Mouse (Mus musculus): ENCODE results near the gene Slc16a9. TPM values are rescaled to one million over a fixed set of nuclear protein-coding genes. Genes with fewer than 3 reads are reported as not detected.

The Slc16a9 gene
- polyA plus RNA-seq, 1 experiment from 2014 or later, result 2.4 TPM

DNA sequence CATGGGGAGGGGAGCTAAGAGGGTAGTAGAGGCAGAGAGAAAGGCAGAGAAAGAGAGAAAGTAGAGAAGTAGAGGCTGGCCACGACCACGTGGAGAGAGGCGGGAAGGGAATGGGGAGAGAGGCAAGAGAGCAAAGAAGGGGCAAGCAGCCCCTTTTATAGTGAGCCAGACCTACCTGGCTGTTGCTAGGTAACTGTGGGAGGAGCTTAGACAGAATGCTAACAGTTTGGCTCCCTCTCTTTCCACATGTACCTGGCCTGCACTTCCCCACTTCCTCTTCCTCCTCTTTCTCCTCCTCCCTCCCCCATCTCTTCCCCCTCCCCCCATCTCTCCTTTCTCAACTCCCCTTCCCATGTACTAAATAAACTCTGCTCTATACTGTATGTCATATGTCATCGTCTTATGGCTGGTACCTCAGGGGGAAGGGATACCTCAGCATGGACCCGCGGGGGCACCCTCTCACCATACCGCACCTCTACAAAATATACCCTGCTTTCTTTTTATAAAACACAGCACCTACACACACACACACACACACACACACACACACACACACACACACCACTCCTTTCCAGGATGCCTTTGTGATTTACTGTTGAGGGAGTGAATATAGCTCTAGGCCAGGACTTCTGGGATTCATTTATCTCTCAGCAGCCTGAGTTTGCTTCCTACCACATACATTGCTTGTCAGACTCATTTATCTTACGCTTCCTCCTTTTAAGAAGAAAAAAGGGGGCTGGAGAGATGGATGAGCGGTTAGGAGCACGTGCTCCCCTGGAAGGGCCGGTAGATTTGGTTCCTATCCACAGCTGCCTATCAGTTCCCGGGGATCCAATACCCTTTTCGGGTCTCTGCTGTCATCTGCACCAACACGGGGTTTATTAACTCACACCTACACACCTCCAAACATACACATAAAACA is 43.8 kb downstream of the Slc16a9 start:
- Histone ChIP-seq H3K4me3 (no peak overlapping the region), H3K27me3 (no peaks in the 10 kb centered on the region), H3K9me3 (no peaks in the 10 kb centered on the region), H3K9ac (no peak overlapping the region), H3K27ac (no peak overlapping the region), H3K4me2 (no peak overlapping the region), H3K36me3 (no peaks in the 10 kb centered on the region), H3K4me1 (peaks cover 11% of the 10 kb centered on the region; the same call in 1 of the 2 replicates)
- WGBS, result 56% methylated on average over 14 of the region's 14 CpGs
- ATAC-seq (ENCODE audit: insufficient number of reproducible peaks, low FRiP score, low TSS enrichment, low read depth), result no peak

DNA sequence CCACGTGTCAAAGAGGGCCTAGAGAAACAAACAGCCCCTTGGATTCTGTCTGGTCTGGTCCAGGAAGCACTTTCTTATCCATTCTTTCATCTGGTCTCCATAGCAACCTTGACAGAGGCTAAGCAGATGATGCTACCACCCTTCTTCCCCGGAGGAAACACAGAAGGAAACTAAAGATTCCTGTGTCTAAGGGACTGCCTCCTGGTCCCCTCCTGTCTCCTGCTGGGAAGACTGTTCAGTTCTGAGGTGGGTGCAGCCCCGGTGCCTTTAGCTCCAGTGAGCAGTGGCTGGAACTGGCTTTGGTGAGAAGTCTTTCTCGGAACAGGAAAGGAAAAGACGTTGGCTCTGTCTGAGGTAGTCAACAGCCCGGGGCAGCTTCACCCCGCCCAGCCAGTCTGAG is 47.1 kb downstream of the Slc16a9 start:
- Histone ChIP-seq H3K4me3 (no peak overlapping the region), H3K27ac (no peak overlapping the region), H3K9me3 (no peaks in the 10 kb centered on the region), H3K27me3 (no peaks in the 10 kb centered on the region), H3K4me2 (no peak overlapping the region), H3K9ac (no peak overlapping the region), H3K36me3 (no peaks in the 10 kb centered on the region), H3K4me1 (peaks cover 15% of the 10 kb centered on the region; the same call in 1 of the 2 replicates)
- WGBS, result 25% methylated on average over 7 of the region's 7 CpGs
- ATAC-seq (ENCODE audit: insufficient number of reproducible peaks, low FRiP score, low TSS enrichment, low read depth), result no peak

DNA sequence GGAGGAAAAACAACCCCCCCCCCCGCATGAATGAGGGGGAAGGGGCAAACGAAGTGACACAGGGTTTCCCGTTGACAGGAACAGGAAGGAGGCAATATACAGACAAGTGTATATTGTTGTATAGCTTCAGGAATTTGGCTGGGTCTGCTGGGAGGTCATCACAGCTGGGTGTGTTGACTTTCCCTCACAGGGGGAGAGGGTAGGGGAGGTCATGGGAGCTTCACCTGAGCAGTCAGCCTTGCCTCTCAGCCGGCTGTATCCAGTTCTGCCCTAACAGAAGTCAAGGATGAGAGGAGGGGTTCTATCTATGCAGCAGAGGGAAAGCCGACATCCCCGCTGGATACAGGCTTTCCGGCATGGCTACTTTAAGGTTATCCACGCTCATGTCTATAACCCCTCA is 49.2 kb downstream of the Slc16a9 start:
- Histone ChIP-seq H3K36me3 (no peaks in the 10 kb centered on the region), H3K9me3 (no peaks in the 10 kb centered on the region), H3K4me3 (no peak overlapping the region), H3K27me3 (0 out of 2 replicates have a peak, but pooled peaks cover 2% of the 10 kb centered on the region), H3K4me2 (no peak overlapping the region), H3K27ac (no peak overlapping the region), H3K4me1 (peaks cover 5% of the 10 kb centered on the region; the same call in 1 of the 2 replicates), H3K9ac (no peak overlapping the region)
- WGBS, result 56% methylated on average over 8 of the region's 8 CpGs
- ATAC-seq (ENCODE audit: insufficient number of reproducible peaks, low FRiP score, low TSS enrichment, low read depth), result no peak

DNA sequence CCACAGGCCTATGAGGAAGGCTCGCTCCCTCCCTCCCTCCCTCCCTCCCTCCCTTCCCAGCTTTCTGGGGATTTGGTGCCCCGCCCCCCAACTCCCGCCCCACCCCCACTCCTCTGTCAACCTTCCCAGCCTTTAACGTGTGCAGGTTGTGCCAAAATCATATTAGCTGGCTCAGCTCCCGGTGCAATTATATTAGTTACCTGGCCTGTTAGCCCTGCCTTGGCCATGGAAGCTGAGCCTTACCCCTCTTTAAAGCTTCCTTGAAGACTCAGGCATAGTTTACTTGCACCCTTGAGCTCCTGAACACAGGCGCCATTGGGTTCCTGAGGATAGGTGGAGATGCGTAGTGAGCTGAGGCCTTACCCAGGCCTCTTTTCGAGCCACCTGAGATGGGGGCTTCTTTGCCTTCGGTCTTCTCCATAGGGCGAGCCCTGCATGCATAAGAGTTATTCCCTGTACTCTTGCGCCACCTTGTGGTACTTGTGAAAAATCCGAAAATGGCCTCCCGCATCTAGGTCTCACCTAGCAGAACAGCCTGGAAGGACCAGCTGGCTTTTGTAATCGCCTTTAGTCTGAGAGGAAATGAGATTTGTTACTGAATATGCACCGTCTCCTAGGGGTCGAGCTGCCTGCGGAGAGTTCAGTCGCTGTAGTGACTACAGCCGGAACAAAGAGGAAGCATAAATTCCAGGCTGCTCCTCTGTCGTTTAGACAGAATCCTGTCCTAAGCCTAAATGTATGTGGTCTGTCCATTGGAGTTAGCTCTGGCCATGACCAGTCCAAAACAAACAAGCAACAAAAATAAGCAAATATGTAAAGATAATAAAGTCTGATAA is 51.8 kb downstream of the Slc16a9 start:
- H3K4me1 ChIP-seq, result peaks cover 5% of the 10 kb centered on the region; the same call in 1 of the 2 replicates
- no peak overlapping the region for H3K27ac ChIP-seq
- H3K4me3 ChIP-seq, result no peak overlapping the region
- ATAC-seq (ENCODE audit: insufficient number of reproducible peaks, low FRiP score, low TSS enrichment, low read depth), result peak; percentile 66
- no peak overlapping the region for H3K9ac ChIP-seq
- peak overlapping the region; percentile 28; the same call in 1 of the 2 replicates for H3K4me2 ChIP-seq
- WGBS, result 6% methylated on average over 18 of the region's 20 CpGs
- no peaks in the 10 kb centered on the region for H3K36me3 ChIP-seq
- no peaks in the 10 kb centered on the region for H3K9me3 ChIP-seq
- 0 out of 2 replicates have a peak, but pooled peaks cover 2% of the 10 kb centered on the region for H3K27me3 ChIP-seq

DNA sequence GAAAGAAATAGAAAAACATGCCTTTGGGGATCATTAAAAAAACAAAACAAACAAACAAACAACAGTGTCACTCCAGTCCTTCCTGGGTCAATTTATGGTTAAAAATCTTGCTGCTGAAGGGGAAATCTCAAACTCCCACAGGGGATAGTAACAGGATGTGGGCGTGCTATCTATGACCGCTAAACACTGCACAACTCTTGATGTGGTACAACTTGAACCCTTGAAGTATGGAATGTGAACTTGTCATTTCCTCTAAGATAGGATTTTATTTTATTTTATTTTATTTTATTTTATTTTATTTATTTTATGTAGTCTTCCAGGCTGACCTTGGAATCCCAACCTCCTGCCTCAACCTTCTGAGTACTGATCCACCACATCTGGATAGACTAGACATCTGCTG is 54.2 kb downstream of the Slc16a9 start:
- Histone ChIP-seq H3K4me1 (peaks cover 5% of the 10 kb centered on the region; the same call in 1 of the 2 replicates), H3K9ac (no peak overlapping the region), H3K36me3 (no peaks in the 10 kb centered on the region), H3K9me3 (no peaks in the 10 kb centered on the region), H3K4me2 (no peak overlapping the region), H3K4me3 (no peak overlapping the region), H3K27ac (no peak overlapping the region), H3K27me3 (0 out of 2 replicates have a peak, but pooled peaks cover 2% of the 10 kb centered on the region)
- no peak for ATAC-seq (ENCODE audit: insufficient number of reproducible peaks, low FRiP score, low TSS enrichment, low read depth)
- 81% methylated on average over 2 of the region's 2 CpGs for WGBS

DNA sequence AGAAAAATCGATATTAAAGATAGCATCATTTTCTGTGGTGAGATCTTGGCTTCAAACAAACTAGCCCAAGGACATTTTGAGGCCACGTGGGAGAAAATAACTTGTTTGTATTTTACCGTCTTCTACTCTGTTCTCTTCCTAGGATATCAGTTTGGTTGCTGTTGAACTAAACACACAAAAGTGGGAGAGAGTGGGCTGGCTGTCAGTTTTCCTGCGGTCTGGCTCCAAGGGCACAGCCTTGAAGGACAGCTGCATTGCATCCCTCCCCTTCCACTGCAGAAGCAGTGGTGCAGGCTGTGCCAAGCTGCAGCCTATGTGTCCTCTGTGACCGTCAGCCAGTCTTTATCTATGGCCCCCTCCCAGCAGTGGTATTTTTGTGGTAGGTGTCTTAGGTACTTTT is 54.8 kb downstream of the Slc16a9 start:
- H3K4me3 ChIP-seq, result no peak overlapping the region
- H3K9ac ChIP-seq, result no peak overlapping the region
- no peaks in the 10 kb centered on the region for H3K36me3 ChIP-seq
- peaks cover 5% of the 10 kb centered on the region; the same call in 1 of the 2 replicates for H3K4me1 ChIP-seq
- no peak overlapping the region for H3K27ac ChIP-seq
- ATAC-seq (ENCODE audit: insufficient number of reproducible peaks, low FRiP score, low TSS enrichment, low read depth), result no peak
- H3K4me2 ChIP-seq, result no peak overlapping the region
- H3K27me3 ChIP-seq, result 0 out of 2 replicates have a peak, but pooled peaks cover 2% of the 10 kb centered on the region
- 56% methylated on average over 5 of the region's 5 CpGs for WGBS
- H3K9me3 ChIP-seq, result no peaks in the 10 kb centered on the region

DNA sequence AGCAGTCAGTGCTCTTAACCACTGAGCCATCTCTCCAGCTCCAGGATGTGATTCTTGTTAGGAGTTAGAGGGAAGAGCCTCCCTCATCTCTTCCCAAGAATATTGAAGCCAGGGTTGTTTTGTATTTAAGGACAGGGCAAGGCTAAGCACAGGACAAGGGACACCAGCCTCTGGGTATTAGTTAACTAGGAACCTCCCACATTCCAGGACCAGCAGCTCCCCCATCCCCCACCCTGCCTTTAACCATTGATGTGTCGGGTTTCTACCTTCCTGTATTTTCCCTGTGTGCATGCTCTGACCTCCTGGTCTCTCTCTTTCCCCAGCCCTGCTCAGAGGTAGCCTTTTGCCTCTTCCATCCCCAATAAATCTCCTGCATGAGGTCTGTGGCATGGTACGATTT is 56.3 kb downstream of the Slc16a9 start:
- 0 out of 2 replicates have a peak, but pooled peaks cover 2% of the 10 kb centered on the region for H3K27me3 ChIP-seq
- no peak overlapping the region for H3K4me2 ChIP-seq
- peaks cover 5% of the 10 kb centered on the region; the same call in 1 of the 2 replicates for H3K4me1 ChIP-seq
- H3K36me3 ChIP-seq, result no peaks in the 10 kb centered on the region
- no peak for ATAC-seq (ENCODE audit: insufficient number of reproducible peaks, low FRiP score, low TSS enrichment, low read depth)
- 26% methylated on average over 2 of the region's 2 CpGs for WGBS
- no peak overlapping the region for H3K4me3 ChIP-seq
- H3K9ac ChIP-seq, result no peak overlapping the region
- no peaks in the 10 kb centered on the region for H3K9me3 ChIP-seq
- H3K27ac ChIP-seq, result no peak overlapping the region

DNA sequence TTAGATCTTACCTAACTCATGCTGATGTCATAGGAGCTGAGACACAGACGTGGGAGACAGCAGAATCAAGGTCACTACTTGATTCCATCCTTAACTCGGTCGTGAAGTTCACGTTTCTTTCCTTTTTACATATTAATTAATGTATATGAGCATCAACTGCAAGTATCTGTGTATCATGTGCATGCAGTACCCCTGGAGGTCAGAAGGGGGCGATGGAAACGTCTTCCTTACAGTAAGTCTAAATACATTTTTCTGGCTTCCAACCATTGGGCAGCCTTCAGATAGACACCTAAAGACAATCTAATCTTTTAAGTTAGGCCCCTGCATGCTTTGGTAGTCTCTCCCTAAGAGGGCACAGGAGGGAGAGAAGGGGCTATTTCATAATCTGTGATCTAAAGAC is 58.3 kb downstream of the Slc16a9 start:
- no peak for ATAC-seq (ENCODE audit: insufficient number of reproducible peaks, low FRiP score, low TSS enrichment, low read depth)
- no peak overlapping the region for H3K27ac ChIP-seq
- no peaks in the 10 kb centered on the region for H3K27me3 ChIP-seq
- no peak overlapping the region for H3K4me3 ChIP-seq
- H3K36me3 ChIP-seq, result no peaks in the 10 kb centered on the region
- WGBS, result 88% methylated on average over 6 of the region's 6 CpGs
- no peaks in the 10 kb centered on the region for H3K4me1 ChIP-seq
- no peak overlapping the region for H3K4me2 ChIP-seq
- no peak overlapping the region for H3K9ac ChIP-seq
- no peaks in the 10 kb centered on the region for H3K9me3 ChIP-seq

DNA sequence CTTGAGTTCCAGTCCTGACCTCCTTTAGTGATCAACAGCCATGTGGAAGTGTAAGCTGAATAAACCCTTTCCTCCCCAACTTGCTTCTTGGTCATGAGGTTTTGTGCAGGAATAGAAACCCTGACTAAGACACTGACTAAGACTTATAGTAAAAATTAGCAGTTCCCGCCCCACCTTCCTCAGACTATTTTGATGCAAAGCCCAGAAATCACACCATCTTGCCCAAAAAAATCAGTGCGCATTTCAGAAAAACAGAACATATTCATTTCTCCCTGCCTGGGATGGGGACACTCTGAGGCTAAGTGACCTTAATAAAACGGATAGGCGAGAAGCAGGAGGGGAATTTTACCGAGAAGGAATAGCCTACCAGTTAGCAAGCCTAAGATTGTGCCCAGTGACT is 60.8 kb downstream of the Slc16a9 start:
- no peaks in the 10 kb centered on the region for H3K36me3 ChIP-seq
- WGBS, result 73% methylated on average over 5 of the region's 5 CpGs
- H3K4me3 ChIP-seq, result no peak overlapping the region
- no peaks in the 10 kb centered on the region for H3K9me3 ChIP-seq
- ATAC-seq (ENCODE audit: insufficient number of reproducible peaks, low FRiP score, low TSS enrichment, low read depth), result no peak
- no peak overlapping the region for H3K27ac ChIP-seq
- H3K4me1 ChIP-seq, result no peaks in the 10 kb centered on the region; the same call in 1 of the 2 replicates
- no peaks in the 10 kb centered on the region for H3K27me3 ChIP-seq
- H3K9ac ChIP-seq, result no peak overlapping the region
- H3K4me2 ChIP-seq, result no peak overlapping the region

DNA sequence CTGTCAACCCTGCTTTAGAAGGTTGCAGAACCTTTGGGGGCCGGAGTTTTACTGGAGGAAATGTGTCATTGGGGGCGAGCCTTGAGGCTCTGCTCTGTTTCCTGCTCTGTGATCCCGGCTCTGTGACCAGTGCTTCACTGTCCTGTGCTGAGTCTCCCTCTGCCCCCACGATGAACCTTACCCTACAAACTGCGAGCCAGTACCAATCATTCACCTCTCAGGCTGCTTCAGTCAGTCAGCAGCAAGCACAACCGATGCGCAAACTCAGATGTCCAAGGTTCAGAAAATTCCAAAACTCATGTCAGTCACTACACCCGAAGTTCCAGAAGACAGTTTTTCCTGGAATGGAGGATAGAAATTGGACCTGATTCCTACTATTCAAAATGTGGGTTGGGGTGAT is 64.5 kb downstream of the Slc16a9 start:
- ATAC-seq (ENCODE audit: insufficient number of reproducible peaks, low FRiP score, low TSS enrichment, low read depth), result no peak
- H3K4me1 ChIP-seq, result no peaks in the 10 kb centered on the region; the same call in 1 of the 2 replicates
- H3K9ac ChIP-seq, result no peak overlapping the region
- H3K9me3 ChIP-seq, result no peaks in the 10 kb centered on the region
- no peaks in the 10 kb centered on the region for H3K36me3 ChIP-seq
- H3K4me3 ChIP-seq, result no peak overlapping the region
- H3K27me3 ChIP-seq, result no peaks in the 10 kb centered on the region
- WGBS, result 87% methylated on average over 8 of the region's 8 CpGs
- no peak overlapping the region for H3K4me2 ChIP-seq
- H3K27ac ChIP-seq, result no peak overlapping the region

DNA sequence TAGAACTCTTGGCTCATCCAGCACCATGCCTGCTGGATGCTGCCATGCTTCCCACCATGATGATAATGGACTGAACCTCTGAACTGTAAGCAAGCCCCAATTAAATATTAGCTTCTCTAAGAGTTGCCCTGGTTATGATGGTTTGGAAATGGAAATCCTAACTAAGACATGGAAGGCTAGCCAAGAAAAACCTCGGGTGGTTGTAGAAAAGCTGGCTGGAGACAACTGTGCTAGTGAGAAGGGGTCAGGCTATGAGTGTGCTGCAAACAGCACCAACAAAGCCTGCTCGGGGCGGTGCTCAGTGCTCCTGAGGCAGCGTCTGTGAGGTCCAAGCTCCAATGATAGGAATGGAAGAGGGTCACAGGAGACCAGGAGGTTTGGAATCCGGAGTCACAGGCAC is 65.7 kb downstream of the Slc16a9 start:
- H3K27ac ChIP-seq, result no peak overlapping the region
- no peak overlapping the region for H3K4me3 ChIP-seq
- H3K9ac ChIP-seq, result no peak overlapping the region
- H3K9me3 ChIP-seq, result no peaks in the 10 kb centered on the region
- H3K4me1 ChIP-seq, result no peaks in the 10 kb centered on the region; the same call in 1 of the 2 replicates
- WGBS, result 75% methylated on average over 5 of the region's 5 CpGs
- no peak overlapping the region for H3K4me2 ChIP-seq
- no peak for ATAC-seq (ENCODE audit: insufficient number of reproducible peaks, low FRiP score, low TSS enrichment, low read depth)
- H3K27me3 ChIP-seq, result no peaks in the 10 kb centered on the region
- H3K36me3 ChIP-seq, result no peaks in the 10 kb centered on the region

DNA sequence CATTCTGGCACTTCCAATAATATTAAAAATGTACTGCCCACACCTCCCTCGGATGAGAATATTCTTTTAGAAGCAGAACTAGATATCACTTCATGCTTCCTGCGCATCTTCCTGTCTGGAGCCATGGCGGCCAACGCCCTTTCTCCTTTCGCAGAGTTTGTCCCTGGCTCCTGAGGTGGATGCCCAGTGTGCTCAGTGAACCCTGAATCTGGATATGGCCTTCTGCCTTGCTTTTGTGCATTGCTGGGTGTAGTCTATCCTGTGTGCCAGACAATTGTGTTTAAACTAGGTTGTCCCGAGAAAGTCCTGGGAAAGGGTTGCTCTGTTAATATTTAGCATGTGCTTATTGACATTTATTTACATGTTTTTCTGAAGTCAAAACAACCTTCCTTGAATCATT is 71.0 kb downstream of the Slc16a9 start:
- no peaks in the 10 kb centered on the region for H3K36me3 ChIP-seq
- no peaks in the 10 kb centered on the region for H3K9me3 ChIP-seq
- no peak overlapping the region for H3K27ac ChIP-seq
- no peaks in the 10 kb centered on the region for H3K27me3 ChIP-seq
- H3K4me3 ChIP-seq, result no peak overlapping the region
- no peak for ATAC-seq (ENCODE audit: insufficient number of reproducible peaks, low FRiP score, low TSS enrichment, low read depth)
- 84% methylated on average over 6 of the region's 6 CpGs for WGBS
- H3K4me1 ChIP-seq, result no peaks in the 10 kb centered on the region
- H3K9ac ChIP-seq, result no peak overlapping the region
- no peak overlapping the region for H3K4me2 ChIP-seq

Data from limb, embryonic 15.5 days (tissue).